Mouse (Mus musculus) MEL (cell line): ENCODE data around the gene 4930455H04Rik. TPM values are rescaled to one million over a fixed set of nuclear protein-coding genes. Genes with fewer than 3 reads are reported as not detected.

ENCODE experiments used
- DNase-seq: peaks from one replicate; pipeline ENCODE4 v3.0.0; 2011; ENCODE audit warnings: low read depth, low spot score
- H3K27ac ChIP-seq: 2 replicates; pipeline ENCODE4 v1.5.1; 2012; ENCODE audit warnings: low read depth, mild to moderate bottlenecking, control low read depth, low read length, moderate library complexity; ENCODE audit not compliant: control insufficient read depth
- H3K27me3 ChIP-seq, 2 experiments: fragments of 150-350 bp in 1 of 2; sonication (generic) in 1 of 2; 2 replicates each; pipeline ENCODE4 v1.6.1; 2012; ENCODE audit warnings: low read length in 2 of 2, mild to moderate bottlenecking in 2 of 2, improper control_type of control experiment in 1 of 2, moderate library complexity in 1 of 2; ENCODE audit not compliant: insufficient read depth in 2 of 2, control insufficient read depth in 1 of 2
- H3K36me3 ChIP-seq, 2 experiments: 2 replicates each; pipeline ENCODE4 v1.6.1; 2012 to 2014; ENCODE audit warnings: low read length in 2 of 2, improper control_type of control experiment in 1 of 2, inconsistent platforms in 1 of 2, mild to moderate bottlenecking in 1 of 2; ENCODE audit not compliant: insufficient read depth in 2 of 2, control insufficient read depth in 1 of 2
- H3K4me1 ChIP-seq, 2 experiments: fragments of 150-350 bp in 1 of 2; sonication (generic) in 1 of 2; 2 replicates each; pipeline ENCODE4 v1.6.1; 2012; ENCODE audit warnings: low read length in 2 of 2, improper control_type of control experiment in 1 of 2, mild to moderate bottlenecking in 1 of 2; ENCODE audit not compliant: insufficient read depth in 2 of 2, control insufficient read depth in 1 of 2
- H3K4me3 ChIP-seq, 2 experiments: fragments of 150-350 bp in 1 of 2; sonication (generic) in 1 of 2; 2 replicates each; pipeline ENCODE4 v1.5.1; 2012; ENCODE audit warnings: low read depth in 2 of 2, low read length in 2 of 2, mild to moderate bottlenecking in 2 of 2, moderate library complexity in 2 of 2, control low read depth in 1 of 2, improper control_type of control experiment in 1 of 2; ENCODE audit not compliant: control insufficient read depth in 1 of 2, insufficient read depth in 1 of 2
- H3K79me2 ChIP-seq: 2 replicates; pipeline ENCODE4 v1.6.1; 2012; ENCODE audit warnings: mild to moderate bottlenecking, low read length, moderate library complexity; ENCODE audit not compliant: control insufficient read depth, poor library complexity, insufficient read depth
- H3K9ac ChIP-seq: 2 replicates; pipeline ENCODE4 v1.6.1; 2012; ENCODE audit warnings: low read depth, mild to moderate bottlenecking, control low read depth, low read length, moderate library complexity; ENCODE audit not compliant: control insufficient read depth, poor library complexity, severe bottlenecking
- H3K9me3 ChIP-seq: fragments of 150-350 bp; sonication (generic); replicated peaks from 2 replicates; pipeline ENCODE4 v1.6.1; 2012; ENCODE audit warnings: mild to moderate bottlenecking, low read length, improper control_type of control experiment, moderate library complexity; ENCODE audit not compliant: insufficient read depth
- BHLHE40 ChIP-seq: IDR thresholded peaks from 2 replicates; pipeline ENCODE4 v1.6.1; 2012; ENCODE audit warnings: low read depth, mild to moderate bottlenecking, inconsistent platforms, low read length, improper control_type of control experiment, borderline replicate concordance
- CTCF ChIP-seq, 3 experiments: IDR thresholded peaks in 2 of 3; conservative IDR thresholded peaks in 1 of 3; 2 replicates each; pipeline ENCODE4 v1.5.1; 2011 to 2012; ENCODE audit warnings: low read length in 3 of 3, low read depth in 2 of 3, mild to moderate bottlenecking in 2 of 3, improper control_type of control experiment in 1 of 3, inconsistent platforms in 1 of 3, mixed read lengths in 1 of 3, moderate library complexity in 1 of 3; ENCODE audit not compliant: control insufficient read depth in 1 of 3, insufficient read depth in 1 of 3, poor library complexity in 1 of 3, severe bottlenecking in 1 of 3
- ELF1 ChIP-seq: IDR thresholded peaks from 2 replicates; pipeline ENCODE4 v1.6.1; 2014; ENCODE audit warnings: low read depth, mild to moderate bottlenecking, inconsistent platforms, low read length, improper control_type of control experiment, moderate library complexity
- EP300 ChIP-seq, 2 experiments: IDR thresholded peaks; 2 replicates each; pipeline ENCODE4 v1.6.1; 2011; ENCODE audit warnings: improper control_type of control experiment in 2 of 2, low read length in 2 of 2, low read depth in 1 of 2, mild to moderate bottlenecking in 1 of 2
- ETS1 ChIP-seq: IDR thresholded peaks from 2 replicates; pipeline ENCODE4 v1.6.1; 2012; ENCODE audit warnings: low read depth, mild to moderate bottlenecking, inconsistent platforms, low read length, improper control_type of control experiment, moderate library complexity
- GABPA ChIP-seq: IDR thresholded peaks from 2 replicates; pipeline ENCODE4 v1.6.1; 2012; ENCODE audit warnings: low read depth, mild to moderate bottlenecking, inconsistent platforms, low read length, improper control_type of control experiment, moderate library complexity
- GATA1 ChIP-seq: IDR thresholded peaks from 2 replicates; pipeline ENCODE4 v1.6.1; 2011; ENCODE audit warnings: low read depth, low read length, improper control_type of control experiment
- HCFC1 ChIP-seq: IDR thresholded peaks from 2 replicates; pipeline ENCODE4 v1.6.1; 2012; ENCODE audit warnings: low read depth, mild to moderate bottlenecking, inconsistent platforms, low read length, improper control_type of control experiment, moderate library complexity
- JUND ChIP-seq: IDR thresholded peaks from 2 replicates; pipeline ENCODE4 v1.6.1; 2011; ENCODE audit warnings: low read depth, mild to moderate bottlenecking, improper control_type of control experiment, low read length
- MAFK ChIP-seq: IDR thresholded peaks from 2 replicates; pipeline ENCODE4 v1.6.1; 2011; ENCODE audit warnings: low read depth, mild to moderate bottlenecking, low read length, improper control_type of control experiment, borderline replicate concordance
- MAZ ChIP-seq: IDR thresholded peaks from 2 replicates; pipeline ENCODE4 v1.6.1; 2012; ENCODE audit warnings: low read depth, mild to moderate bottlenecking, inconsistent platforms, low read length, improper control_type of control experiment
- MEF2A ChIP-seq: IDR thresholded peaks from 2 replicates; pipeline ENCODE4 v1.6.1; 2014; ENCODE audit warnings: low read depth, mild to moderate bottlenecking, inconsistent platforms, low read length, improper control_type of control experiment; ENCODE audit not compliant: poor library complexity, insufficient replicate concordance, severe bottlenecking; ENCODE audit errors: extremely low read depth
- MXI1 ChIP-seq: IDR thresholded peaks from 2 replicates; pipeline ENCODE4 v1.6.1; 2011; ENCODE audit warnings: mild to moderate bottlenecking, low read depth, low read length, improper control_type of control experiment
- MYB ChIP-seq: IDR thresholded peaks from 2 replicates; pipeline ENCODE4 v1.6.1; 2011; ENCODE audit warnings: mild to moderate bottlenecking, low read depth, low read length, improper control_type of control experiment
- MYC ChIP-seq: IDR thresholded peaks from 2 replicates; pipeline ENCODE4 v1.6.1; 2011; ENCODE audit warnings: low read depth, mild to moderate bottlenecking, low read length, improper control_type of control experiment, moderate library complexity
- NELFE ChIP-seq: IDR thresholded peaks from 2 replicates; pipeline ENCODE4 v1.6.1; 2011; ENCODE audit warnings: low read depth, low read length, improper control_type of control experiment
- POLR2A ChIP-seq, 2 experiments: IDR thresholded peaks; 2 replicates each; pipeline ENCODE4 v1.6.1; 2011 to 2012; ENCODE audit warnings: low read length in 2 of 2, mild to moderate bottlenecking in 2 of 2, control low read depth in 1 of 2, improper control_type of control experiment in 1 of 2, low read depth in 1 of 2, moderate library complexity in 1 of 2; ENCODE audit not compliant: control insufficient read depth in 1 of 2, insufficient read depth in 1 of 2, poor library complexity in 1 of 2
- POLR2AphosphoS2 ChIP-seq: IDR thresholded peaks from 2 replicates; pipeline ENCODE4 v1.6.1; 2011; ENCODE audit warnings: low read length, improper control_type of control experiment
- POLR2AphosphoS5 ChIP-seq: IDR thresholded peaks from 2 replicates; pipeline ENCODE4 v1.6.1; 2012; ENCODE audit warnings: low read depth, borderline replicate concordance, mild to moderate bottlenecking, inconsistent platforms, low read length, moderate library complexity, mixed read lengths
- RCOR1 ChIP-seq: IDR thresholded peaks from 2 replicates; pipeline ENCODE4 v1.6.1; 2012; ENCODE audit warnings: low read depth, mild to moderate bottlenecking, inconsistent platforms, low read length, improper control_type of control experiment
- SMC3 ChIP-seq: IDR thresholded peaks from 2 replicates; pipeline ENCODE4 v1.6.1; 2011; ENCODE audit warnings: low read depth, low read length, improper control_type of control experiment
- TAL1 ChIP-seq: IDR thresholded peaks from 2 replicates; pipeline ENCODE4 v1.6.1; 2012; ENCODE audit warnings: mild to moderate bottlenecking, inconsistent platforms, low read length, moderate library complexity, mixed read lengths
- TBP ChIP-seq: IDR thresholded peaks from 2 replicates; pipeline ENCODE4 v1.8.0; 2011; ENCODE audit warnings: low read depth, low read length, improper control_type of control experiment
- TCF12 ChIP-seq: IDR thresholded peaks from 2 replicates; pipeline ENCODE4 v1.6.1; 2014; ENCODE audit warnings: low read depth, mild to moderate bottlenecking, inconsistent platforms, low read length, improper control_type of control experiment, moderate library complexity
- USF2 ChIP-seq, 2 experiments: IDR thresholded peaks; 2 replicates each; pipeline ENCODE4 v1.6.1; 2011 to 2012; ENCODE audit warnings: improper control_type of control experiment in 2 of 2, low read length in 2 of 2, borderline replicate concordance in 1 of 2, inconsistent platforms in 1 of 2, low read depth in 1 of 2, mild to moderate bottlenecking in 1 of 2; ENCODE audit not compliant: insufficient read depth in 1 of 2
- ZC3H11A ChIP-seq: IDR thresholded peaks from 2 replicates; pipeline ENCODE4 v1.6.1; 2012; ENCODE audit warnings: low read depth, mild to moderate bottlenecking, inconsistent platforms, low read length, improper control_type of control experiment
- ZKSCAN1 ChIP-seq: IDR thresholded peaks from 2 replicates; pipeline ENCODE4 v1.6.1; 2012; ENCODE audit warnings: low read depth, mild to moderate bottlenecking, inconsistent platforms, low read length, improper control_type of control experiment, moderate library complexity
- ZMIZ1 ChIP-seq: IDR thresholded peaks from 2 replicates; pipeline ENCODE4 v1.6.1; 2012; ENCODE audit warnings: low read depth, mild to moderate bottlenecking, inconsistent platforms, low read length, improper control_type of control experiment, moderate library complexity
- ZNF384 ChIP-seq: IDR thresholded peaks from 2 replicates; pipeline ENCODE4 v1.6.1; 2012; ENCODE audit warnings: low read depth, mild to moderate bottlenecking, inconsistent platforms, low read length, improper control_type of control experiment
- polyA plus RNA-seq, 2 experiments: library from polyadenylated mRNA; stranded (reverse) in 1 of 2; unstranded in 1 of 2; fragments of >175 nt in 1 of 2; fragments of >200 nt in 1 of 2; gene quantifications; 2 replicates each; pipeline versions ENCODE4 v1.2.1 to v1.2.4; 2012; ENCODE audit warnings: low replicate concordance in 2 of 2, low read depth in 1 of 2; ENCODE audit not compliant: insufficient read length in 2 of 2, insufficient read depth in 1 of 2, missing spikeins in 1 of 2
- total RNA-seq: library from RNA; depleted of rRNA; stranded (reverse); fragments of 300-350 nt; gene quantifications from 2 replicates; pipeline ENCODE4 v1.2.3, GENCODE M21; 2012

Gene 4930455H04Rik
- total and polyA plus RNA-seq, 3 experiments, result not detected

- Histone ChIP-seq H3K4me1 (no peaks in the 10 kb centered on the region), H3K27me3 (peaks cover 0 to 2% of the 10 kb centered on the region in 2 experiments; a peak in 3 of 4 replicates), H3K9me3 (no peaks in the 10 kb centered on the region), H3K9ac (no peak overlapping the region), H3K79me2 (no peaks in the 10 kb centered on the region), H3K27ac (no peak overlapping the region), H3K4me3 (no peak overlapping the region), H3K36me3 (no peaks in the 10 kb centered on the region)
- TF ChIP-seq SMC3, result no peak
- TF ChIP-seq GABPA, result no peak
- TF ChIP-seq POLR2A (IDR thresholded peaks at IDR 0.05; ENCODE audit: control insufficient read depth in 1 of 2, insufficient read depth in 1 of 2, low read depth in 1 of 2, low read length in 2 of 2, poor library complexity in 1 of 2), result no peak
- TF ChIP-seq NELFE, result no peak
- TF ChIP-seq MYB, result no peak
- TF ChIP-seq MAFK, result no peak
- TF ChIP-seq ETS1, result no peak
- no peak for TF ChIP-seq USF2 (IDR thresholded peaks at IDR 0.05; ENCODE audit: borderline replicate concordance in 1 of 2, insufficient read depth in 1 of 2, low read depth in 1 of 2, low read length in 2 of 2)
- TF ChIP-seq POLR2AphosphoS5, result no peak
- no peak for TF ChIP-seq ZC3H11A
- TF ChIP-seq TBP, result no peak
- TF ChIP-seq ZMIZ1, result no peak
- no peak for TF ChIP-seq ZKSCAN1
- TF ChIP-seq EP300 (IDR thresholded peaks at IDR 0.05; ENCODE audit: low read depth in 1 of 2, low read length in 2 of 2), result no peak
- no peak for TF ChIP-seq GATA1
- no peak for TF ChIP-seq HCFC1
- no peak for TF ChIP-seq TAL1
- no peak for TF ChIP-seq RCOR1
- TF ChIP-seq BHLHE40, result no peak
- no peak for TF ChIP-seq POLR2AphosphoS2
- no peak for DNase-seq
Observed at GRCm38 (mm10) chr3:116961354-116962142, 6.5 kb upstream of the 4930455H04Rik start.

DNA sequence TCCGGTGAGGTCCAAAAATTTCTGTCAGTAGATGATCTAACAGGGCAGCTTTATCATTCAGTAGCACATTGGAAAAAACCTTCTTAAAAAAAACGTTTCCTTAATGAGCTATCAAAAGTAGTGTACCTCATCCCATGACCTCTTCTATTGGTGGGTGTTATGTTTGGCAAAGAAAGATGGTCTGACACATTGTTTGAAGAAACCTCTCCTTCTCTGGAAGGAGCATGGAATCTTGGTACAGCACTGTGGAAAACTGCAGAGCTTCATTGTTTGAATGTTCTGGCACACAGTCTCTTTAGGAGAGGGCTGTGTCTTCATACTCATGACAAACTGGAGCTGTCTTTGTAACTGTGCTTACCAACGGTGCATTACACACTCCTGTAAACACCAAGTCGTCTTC is 4.9 kb upstream of the 4930455H04Rik start:
- Histone ChIP-seq H3K9me3 (no peaks in the 10 kb centered on the region), H3K9ac (no peak overlapping the region), H3K27me3 (no peaks in the 10 kb centered on the region; a peak in 1 of 4 replicates), H3K79me2 (no peaks in the 10 kb centered on the region), H3K36me3 (no peaks in the 10 kb centered on the region)
- no peak for TF ChIP-seq MEF2A
- no peak for TF ChIP-seq ZNF384
- no peak for TF ChIP-seq CTCF (IDR thresholded peaks at IDR 0.05 in 2 of 3, conservative IDR thresholded peaks at IDR 0.05 in 1 of 3; ENCODE audit: control insufficient read depth in 1 of 3, insufficient read depth in 1 of 3, low read depth in 2 of 3, low read length in 3 of 3, poor library complexity in 1 of 3, severe bottlenecking in 1 of 3)
- no peak for TF ChIP-seq POLR2AphosphoS5
- TF ChIP-seq RCOR1, result no peak
- TF ChIP-seq ELF1, result no peak
- no peak for TF ChIP-seq MYC
- no peak for TF ChIP-seq GABPA
- TF ChIP-seq MXI1, result no peak
- TF ChIP-seq TCF12, result no peak
- TF ChIP-seq MAZ, result no peak
- TF ChIP-seq ZMIZ1, result no peak
- TF ChIP-seq JUND, result no peak
- no peak for TF ChIP-seq MYB
- TF ChIP-seq, all 39 proteins: peak for 0
- H3K4me3 ChIP-seq, result no peak overlapping the region
- no peak overlapping the region for H3K27ac ChIP-seq
- no peak for DNase-seq
- no peaks in the 10 kb centered on the region for H3K4me1 ChIP-seq
